Mouse (Mus musculus) neural tube, embryonic 11.5 days (tissue): ENCODE results near the gene Selplg. TPM values are rescaled to one million over a fixed set of nuclear protein-coding genes. Genes with fewer than 3 reads are reported as not detected.
A peak's percentile ranks its signal among the peaks of the same experiment; 100 is the strongest.

ENCODE experiments used
- ATAC-seq: fragments of 200-750 bp; cut with Nextera tagmentation; 2 replicates; pipeline ENCODE4 v1.8.0; 2017; ENCODE audit warnings: moderate number of reproducible peaks, mild to moderate bottlenecking, moderate TSS enrichment, moderate library complexity; ENCODE audit not compliant: insufficient read depth, low FRiP score, low TSS enrichment
- DNase-seq: peaks from one replicate; pipeline ENCODE4 v3.0.0-alpha.2; 2015; ENCODE audit warnings: low spot score
- H3K27ac ChIP-seq: fragments of 300-500 bp; sonication (generic); 2 replicates; pipeline ENCODE4 v1.5.1; 2014; ENCODE audit warnings: low read depth, mild to moderate bottlenecking, low read length
- H3K27me3 ChIP-seq: fragments of 300-500 bp; sonication (generic); 2 replicates; pipeline ENCODE4 v1.6.1; 2014; ENCODE audit warnings: mild to moderate bottlenecking, low read length, mixed read lengths; ENCODE audit not compliant: control insufficient read depth, insufficient read depth
- H3K36me3 ChIP-seq: fragments of 300-500 bp; sonication (generic); 2 replicates; pipeline ENCODE4 v1.6.1; 2014; ENCODE audit warnings: mild to moderate bottlenecking, low read length, moderate library complexity, mixed read lengths; ENCODE audit not compliant: control insufficient read depth, insufficient read depth
- H3K4me1 ChIP-seq: fragments of 300-500 bp; sonication (generic); 2 replicates; pipeline ENCODE4 v1.6.1; 2014; ENCODE audit warnings: low read length, mixed read lengths; ENCODE audit not compliant: control insufficient read depth, insufficient read depth
- H3K4me2 ChIP-seq: fragments of 300-500 bp; sonication (generic); 2 replicates; pipeline ENCODE4 v1.6.1; 2014; ENCODE audit warnings: low read depth, mild to moderate bottlenecking, moderate library complexity
- H3K4me3 ChIP-seq: fragments of 300-500 bp; sonication (generic); 2 replicates; pipeline ENCODE4 v1.5.1; 2014; ENCODE audit warnings: low read depth, low read length
- H3K9ac ChIP-seq: fragments of 300-500 bp; sonication (generic); 2 replicates; pipeline ENCODE4 v1.6.1; 2014; ENCODE audit warnings: mild to moderate bottlenecking, low read length
- H3K9me3 ChIP-seq: fragments of 300-500 bp; sonication (generic); 2 replicates; pipeline ENCODE4 v1.6.1; 2016; ENCODE audit warnings: low read length; ENCODE audit not compliant: control insufficient read depth
- WGBS: fragments of 180-500 bp; shearing (Covaris S2); extraction: QIAGEN DNeasy Blood & Tissue Kit; methylation state at CpG from one replicate; pipeline ENCODE4 v1.1.7; 2014; 5-methylcytosine and 5-hydroxymethylcytosine counted together
- polyA plus RNA-seq: library from polyadenylated mRNA; unstranded; fragments of >200 nt; fragmentation: Nextera tagmentation; extraction: Ambion mirVana; gene quantifications from 2 replicates; pipeline ENCODE4 v1.2.1, GENCODE M21; 2014

The Selplg gene
- polyA plus RNA-seq, 1 experiment from 2014 or later = 1.7 TPM

DNA sequence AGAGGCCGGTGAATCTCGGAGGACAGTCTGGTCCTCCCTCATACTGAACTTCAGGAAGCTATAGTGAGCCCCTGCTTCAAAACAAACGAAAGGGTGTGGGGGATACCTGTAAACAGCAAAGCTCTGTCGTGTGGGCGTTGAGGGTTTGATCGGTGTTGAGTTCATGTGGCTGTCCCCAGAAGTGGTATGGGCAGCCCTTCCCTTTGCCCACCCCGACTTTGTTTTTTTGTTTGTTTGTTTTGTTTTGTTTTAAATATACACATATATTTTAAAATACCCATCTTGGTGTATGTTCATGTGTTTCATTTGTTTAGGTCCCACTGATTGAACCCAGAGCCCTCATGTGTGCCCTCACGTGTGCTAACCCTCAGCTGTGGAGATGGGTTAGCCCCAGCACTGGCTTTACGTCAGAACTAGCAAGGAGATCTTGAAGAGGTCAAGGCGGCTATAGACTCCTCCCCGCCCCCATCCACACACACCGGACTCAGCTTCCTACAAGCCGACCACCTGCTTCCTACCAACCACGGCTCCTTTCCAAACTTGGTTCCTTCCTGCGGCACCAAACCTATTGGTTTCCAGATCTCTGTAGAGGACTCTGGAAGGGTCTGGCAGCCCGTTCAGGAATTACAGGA is 988 bp upstream of the Selplg start:
- Histone ChIP-seq H3K9ac (no peak overlapping the region), H3K27ac (no peak overlapping the region), H3K4me2 (no peak overlapping the region), H3K4me1 (no peaks in the 10 kb centered on the region), H3K4me3 (no peak overlapping the region), H3K36me3 (no peaks in the 10 kb centered on the region), H3K27me3 (no peaks in the 10 kb centered on the region), H3K9me3 (no peaks in the 10 kb centered on the region)
- WGBS = 67% methylated on average over 16 of the region's 16 CpGs
- ATAC-seq (no peak), DNase-seq (no peak)

DNA sequence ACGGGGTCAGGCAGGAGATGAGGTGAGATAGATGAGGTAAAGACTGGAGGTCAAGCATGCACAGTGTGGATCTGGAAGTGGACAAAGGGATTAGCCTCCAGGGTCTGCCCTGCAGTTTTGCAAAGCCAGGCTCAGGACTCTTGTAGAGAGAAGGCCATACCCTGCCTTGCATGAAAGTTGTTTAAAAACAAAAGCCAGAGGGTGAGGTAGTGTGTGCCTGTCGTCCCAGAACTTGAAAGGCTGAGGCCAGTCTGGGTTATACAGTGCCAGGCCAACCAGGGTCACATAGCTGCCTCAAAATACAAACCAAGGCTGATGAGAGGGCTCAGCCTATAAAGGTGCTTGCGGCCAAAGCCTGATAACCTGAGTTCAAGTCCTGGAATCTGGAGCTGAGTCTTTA is 703 bp downstream of the Selplg start:
- Histone ChIP-seq H3K36me3 (no peaks in the 10 kb centered on the region), H3K9me3 (no peaks in the 10 kb centered on the region), H3K4me1 (no peaks in the 10 kb centered on the region), H3K27ac (no peak overlapping the region), H3K4me2 (no peak overlapping the region), H3K27me3 (no peaks in the 10 kb centered on the region), H3K4me3 (no peak overlapping the region), H3K9ac (no peak overlapping the region)
- DNase-seq = no peak
- WGBS = 66% methylated on average over 3 of the region's 3 CpGs
- no peak for ATAC-seq

GRCm38 (mm10) chr5:113830796-113831195 is 1.6 kb downstream of the Selplg start:
- Histone ChIP-seq H3K9me3 (no peaks in the 10 kb centered on the region), H3K36me3 (no peaks in the 10 kb centered on the region), H3K4me2 (no peak overlapping the region), H3K27ac (no peak overlapping the region), H3K4me3 (no peak overlapping the region), H3K27me3 (no peaks in the 10 kb centered on the region), H3K4me1 (no peaks in the 10 kb centered on the region), H3K9ac (no peak overlapping the region)
- DNase-seq (no peak), ATAC-seq (no peak)
- 81% methylated on average over 5 of the region's 5 CpGs for WGBS

DNA sequence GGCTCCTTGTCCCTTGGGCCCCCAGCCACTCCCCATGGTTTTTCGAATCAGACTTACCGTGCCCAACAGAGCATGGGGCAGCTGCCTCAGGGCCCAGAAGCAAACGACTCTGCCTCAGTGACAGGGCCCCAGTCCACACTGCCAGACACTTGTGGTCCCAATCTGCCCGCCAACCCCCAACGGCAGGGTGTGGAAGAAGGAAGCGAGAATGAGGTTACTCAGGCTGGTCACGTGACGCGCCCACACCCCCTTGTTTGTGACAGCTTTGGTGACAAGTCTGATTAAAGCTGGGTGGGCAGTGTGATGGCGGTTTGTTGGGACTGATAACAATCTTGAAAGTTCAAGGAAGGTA is 2.2 kb downstream of the Selplg start:
- H3K4me1 ChIP-seq = no peaks in the 10 kb centered on the region
- ATAC-seq (no peak), DNase-seq (no peak)
- 0 out of 2 replicates have a peak overlapping the region, but pooled peaks have one; percentile 14 for H3K27ac ChIP-seq
- no peaks in the 10 kb centered on the region for H3K27me3 ChIP-seq
- no peaks in the 10 kb centered on the region for H3K36me3 ChIP-seq
- WGBS = 76% methylated on average over 10 of the region's 10 CpGs
- H3K9me3 ChIP-seq = no peaks in the 10 kb centered on the region
- H3K9ac ChIP-seq = no peak overlapping the region
- H3K4me2 ChIP-seq = no peak overlapping the region
- H3K4me3 ChIP-seq = no peak overlapping the region

- Histone ChIP-seq H3K4me1 (no peaks in the 10 kb centered on the region), H3K4me2 (no peak overlapping the region), H3K27me3 (no peaks in the 10 kb centered on the region), H3K9ac (no peak overlapping the region), H3K4me3 (no peak overlapping the region), H3K27ac (0 out of 2 replicates have a peak overlapping the region, but pooled peaks have one; percentile 14), H3K9me3 (no peaks in the 10 kb centered on the region), H3K36me3 (no peaks in the 10 kb centered on the region)
- ATAC-seq (no peak), DNase-seq (no peak)
- WGBS = 82% methylated on average over 7 of the region's 7 CpGs
These were observed 2.7 kb downstream of the Selplg start for GRCm38 (mm10) chr5:113829566-113830291.

- ATAC-seq = no peak
- Histone ChIP-seq H3K4me2 (no peak overlapping the region), H3K36me3 (no peaks in the 10 kb centered on the region), H3K9me3 (no peaks in the 10 kb centered on the region), H3K27me3 (no peaks in the 10 kb centered on the region), H3K4me1 (no peaks in the 10 kb centered on the region), H3K4me3 (no peak overlapping the region), H3K27ac (no peak overlapping the region), H3K9ac (no peak overlapping the region)
- WGBS = 59% methylated on average over 7 of the region's 7 CpGs
- no peak for DNase-seq
These were observed 4.0 kb downstream of the Selplg start for GRCm38 (mm10) chr5:113828481-113828880.

- 50% methylated on average over 4 of the region's 4 CpGs for WGBS
- no peaks in the 10 kb centered on the region for H3K4me1 ChIP-seq
- H3K4me3 ChIP-seq = no peak overlapping the region
- no peaks in the 10 kb centered on the region for H3K9me3 ChIP-seq
- no peaks in the 10 kb centered on the region for H3K36me3 ChIP-seq
- H3K27me3 ChIP-seq = no peaks in the 10 kb centered on the region
- no peak overlapping the region for H3K9ac ChIP-seq
- H3K4me2 ChIP-seq = no peak overlapping the region
- DNase-seq = no peak
- no peak overlapping the region for H3K27ac ChIP-seq
- ATAC-seq = no peak
These were observed 4.4 kb downstream of the Selplg start for GRCm38 (mm10) chr5:113827991-113828411.

DNA sequence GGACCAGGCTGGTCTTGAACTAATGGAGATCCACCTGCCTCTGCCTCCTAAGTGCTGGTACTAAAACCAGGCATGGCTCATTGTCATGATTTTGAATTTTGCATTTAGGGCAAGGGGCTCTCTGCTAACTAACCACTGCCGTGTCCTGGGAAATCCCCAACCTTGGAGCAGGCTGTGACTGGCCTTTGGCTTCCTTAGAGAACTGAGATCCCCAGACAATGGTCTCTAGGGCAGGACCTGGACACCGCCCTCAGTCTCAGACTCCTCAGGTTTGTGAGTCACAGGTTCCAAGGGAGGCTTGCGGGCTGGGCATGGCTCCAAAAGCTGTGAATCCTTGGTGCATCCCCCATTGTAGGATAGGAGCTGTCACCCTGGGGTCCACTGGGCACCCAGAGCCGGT is 5.8 kb downstream of the Selplg start:
- no peaks in the 10 kb centered on the region for H3K4me1 ChIP-seq
- WGBS = 87% methylated on average over 4 of the region's 4 CpGs
- no peaks in the 10 kb centered on the region for H3K27me3 ChIP-seq
- ATAC-seq (no peak), DNase-seq (no peak)
- no peaks in the 10 kb centered on the region; the same call in 1 of the 2 replicates for H3K9me3 ChIP-seq
- H3K36me3 ChIP-seq = no peaks in the 10 kb centered on the region
- H3K4me2 ChIP-seq = no peak overlapping the region
- no peak overlapping the region for H3K9ac ChIP-seq
- H3K27ac ChIP-seq = no peak overlapping the region
- no peak overlapping the region for H3K4me3 ChIP-seq

DNA sequence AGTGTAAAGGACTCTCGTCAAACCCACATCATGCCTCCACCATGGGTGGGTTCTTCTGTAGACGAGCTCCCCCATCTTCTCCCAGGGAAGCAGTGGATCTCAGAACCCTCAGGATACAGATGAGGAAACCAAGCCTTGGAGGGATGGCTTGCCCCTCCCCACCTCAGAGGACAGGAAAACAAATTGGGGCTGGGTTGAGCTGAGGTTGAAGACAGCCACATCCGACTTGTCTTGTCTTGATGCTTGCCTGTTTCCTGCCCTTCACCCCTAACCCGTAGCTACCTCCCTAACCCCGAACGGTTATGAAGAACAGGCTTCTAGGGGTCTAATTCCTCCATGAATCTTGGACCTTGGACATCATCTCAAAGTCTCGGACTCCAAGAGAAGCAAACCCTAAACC is 6.9 kb downstream of the Selplg start:
- Histone ChIP-seq H3K27ac (no peak overlapping the region), H3K4me3 (no peak overlapping the region), H3K4me2 (no peak overlapping the region), H3K9ac (no peak overlapping the region), H3K36me3 (no peaks in the 10 kb centered on the region), H3K9me3 (no peaks in the 10 kb centered on the region; the same call in 1 of the 2 replicates), H3K27me3 (no peaks in the 10 kb centered on the region), H3K4me1 (no peaks in the 10 kb centered on the region)
- no peak for ATAC-seq
- WGBS = 85% methylated on average over 7 of the region's 7 CpGs
- DNase-seq = no peak
